Mouse (Mus musculus): ENCODE data around the gene Krtap9-5. TPM values are rescaled to one million over a fixed set of nuclear protein-coding genes. Genes with fewer than 3 reads are reported as not detected.

The Krtap9-5 gene
- not detected in 2 replicates for polyA plus RNA-seq (2014; fragmentation: Nextera tagmentation; extraction: Ambion mirVana)

DNA sequence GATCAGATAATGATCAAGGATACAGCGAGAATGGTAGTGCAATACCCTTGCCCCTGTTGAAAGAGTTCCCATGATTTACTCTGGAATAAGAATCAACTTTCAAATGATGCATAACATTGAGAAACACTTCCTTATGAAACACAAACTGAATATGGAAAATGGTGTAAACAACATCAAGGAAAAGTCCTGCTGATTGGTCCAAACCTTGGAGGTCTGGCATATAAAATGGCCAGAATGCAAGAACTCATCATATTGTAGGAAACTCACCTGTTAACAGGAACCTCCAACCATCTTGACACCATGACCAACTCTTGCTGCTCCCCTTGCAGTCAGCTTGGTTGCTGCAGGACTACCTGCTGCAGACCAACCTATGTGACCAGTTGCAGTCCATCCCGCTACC lies at the start of gene Krtap9-5:
Krtap9-5 (plus strand) TSS at position 301 of the 400 bp plus-strand sequence.
- Histone ChIP-seq H3K4me3 (ENCODE audit: low read depth, low read length) (no peak within 1 kb of the TSS), H3K4me2 (no peak within 1 kb of the TSS), H3K36me3 (ENCODE audit: insufficient read depth) (no peaks in the 10 kb centered on the region), H3K27me3 (ENCODE audit: insufficient read depth, low read length) (no peaks in the 10 kb centered on the region), H3K9ac (no peak within 1 kb of the TSS), H3K27ac (ENCODE audit: low read depth) (no peak within 1 kb of the TSS), H3K4me1 (ENCODE audit: insufficient read depth) (no peaks in the 10 kb centered on the region), H3K9me3 (ENCODE audit: low read depth, low read length) (no peaks in the 10 kb centered on the region)
- ATAC-seq (ENCODE audit: insufficient read depth) (no peak), DNase-seq (no peak)
- WGBS = 91% methylated on average over 2 of the region's 2 CpGs
- TF ChIP-seq CTCF (IDR thresholded peaks at IDR 0.05; ENCODE audit: low read depth) = no peak

DNA sequence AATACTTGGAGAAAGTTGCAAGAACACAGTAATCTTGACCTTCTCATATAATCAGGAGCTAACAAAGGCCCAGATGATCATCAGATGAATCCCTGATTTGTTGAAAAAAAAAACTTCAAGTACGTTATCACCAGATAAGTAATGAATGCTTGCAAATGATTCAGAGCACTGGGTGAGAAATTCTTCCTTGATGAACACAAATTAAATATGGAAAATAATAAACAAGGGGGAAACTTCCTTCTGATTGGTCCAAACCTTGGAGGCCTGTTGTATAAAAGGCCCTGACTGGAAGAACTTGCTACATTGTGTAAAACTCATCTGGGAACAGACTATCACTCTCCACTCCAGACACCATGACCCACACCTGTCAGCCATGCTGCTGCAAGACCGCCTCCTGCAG lies 40.7 kb upstream of the Krtap9-5 start, which contains the start of gene Krtap31-1:
Krtap31-1 (plus strand) TSS at position 301 of the 400 bp plus-strand sequence.
- Histone ChIP-seq H3K27ac (ENCODE audit: low read depth) (no peak within 1 kb of the TSS), H3K4me1 (ENCODE audit: insufficient read depth) (no peaks in the 10 kb centered on the region), H3K36me3 (ENCODE audit: insufficient read depth) (no peaks in the 10 kb centered on the region), H3K9me3 (ENCODE audit: low read depth, low read length) (no peaks in the 10 kb centered on the region), H3K4me3 (ENCODE audit: low read depth, low read length) (no peak within 1 kb of the TSS), H3K4me2 (no peak within 1 kb of the TSS), H3K9ac (no peak within 1 kb of the TSS), H3K27me3 (ENCODE audit: insufficient read depth, low read length) (no peaks in the 10 kb centered on the region)
- no peak for TF ChIP-seq CTCF (IDR thresholded peaks at IDR 0.05; ENCODE audit: low read depth)
- WGBS = 77% methylated on average over 2 of the region's 2 CpGs
- ATAC-seq (ENCODE audit: insufficient read depth) (no peak), DNase-seq (no peak)

DNA sequence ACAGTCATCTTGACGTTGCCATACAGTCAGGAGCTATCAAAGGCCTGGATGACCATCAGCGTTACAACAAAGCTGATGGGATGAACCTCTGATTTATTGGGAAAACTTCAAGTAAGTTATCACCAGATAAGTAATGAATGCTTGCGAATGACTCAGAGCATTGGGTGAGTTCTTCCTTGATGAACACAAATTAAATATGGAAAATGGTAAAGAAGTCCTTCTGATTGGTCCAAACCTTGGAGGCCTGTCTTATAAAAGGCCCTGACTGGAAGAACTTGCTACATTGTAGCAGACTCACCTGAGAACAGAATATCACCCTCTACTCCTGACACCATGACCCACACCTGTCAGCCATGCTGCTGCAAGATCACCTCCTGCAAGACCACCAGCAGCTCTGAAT lies 33.8 kb upstream of the Krtap9-5 start, which contains the start of gene Gm11565:
Gm11565 (plus strand) TSS at position 301 of the 400 bp plus-strand sequence.
- no peak within 1 kb of the TSS for H3K27ac ChIP-seq (ENCODE audit: low read depth)
- no peak within 1 kb of the TSS for H3K4me2 ChIP-seq
- no peak for DNase-seq
- H3K36me3 ChIP-seq (ENCODE audit: insufficient read depth) = no peaks in the 10 kb centered on the region
- H3K4me1 ChIP-seq (ENCODE audit: insufficient read depth) = no peaks in the 10 kb centered on the region
- H3K9me3 ChIP-seq (ENCODE audit: low read depth, low read length) = no peaks in the 10 kb centered on the region
- WGBS = 82% methylated on average over 3 of the region's 3 CpGs
- no peak within 1 kb of the TSS for H3K4me3 ChIP-seq (ENCODE audit: low read depth, low read length)
- no peak for TF ChIP-seq CTCF (IDR thresholded peaks at IDR 0.05; ENCODE audit: low read depth)
- ATAC-seq (ENCODE audit: insufficient read depth) = no peak
- H3K9ac ChIP-seq = no peak within 1 kb of the TSS
- H3K27me3 ChIP-seq (ENCODE audit: insufficient read depth, low read length) = no peaks in the 10 kb centered on the region

DNA sequence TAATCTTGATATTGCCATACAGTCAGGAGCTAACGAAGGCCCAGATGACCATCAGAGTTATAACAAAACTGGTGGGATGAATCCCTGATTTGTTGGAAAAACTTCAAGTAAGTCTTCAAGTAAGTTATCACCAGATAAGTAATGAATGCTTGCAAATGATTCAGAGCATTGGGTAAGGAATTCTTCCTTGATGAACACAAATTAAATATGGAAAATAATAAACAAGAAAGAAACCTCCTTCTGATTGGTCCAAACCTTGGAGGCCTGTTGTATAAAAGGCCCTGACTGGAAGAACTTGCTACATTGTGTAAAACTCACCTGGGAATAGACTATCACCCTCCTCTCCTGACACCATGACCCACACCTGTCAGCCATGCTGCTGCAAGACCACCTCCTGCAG lies 12.3 kb upstream of the Krtap9-5 start, which contains the start of gene Krtap31-2:
Krtap31-2 (plus strand) TSS at position 301 of the 400 bp plus-strand sequence.
- no peak for ATAC-seq (ENCODE audit: insufficient read depth)
- no peak for TF ChIP-seq CTCF (IDR thresholded peaks at IDR 0.05; ENCODE audit: low read depth)
- no peak for DNase-seq
- 79% methylated on average over 1 of the region's 1 CpGs for WGBS
- Histone ChIP-seq H3K4me3 (ENCODE audit: low read depth, low read length) (no peak within 1 kb of the TSS), H3K36me3 (ENCODE audit: insufficient read depth) (no peaks in the 10 kb centered on the region), H3K4me1 (ENCODE audit: insufficient read depth) (no peaks in the 10 kb centered on the region), H3K27me3 (ENCODE audit: insufficient read depth, low read length) (no peaks in the 10 kb centered on the region), H3K4me2 (no peak within 1 kb of the TSS), H3K9ac (no peak within 1 kb of the TSS), H3K27ac (ENCODE audit: low read depth) (no peak within 1 kb of the TSS), H3K9me3 (ENCODE audit: low read depth, low read length) (no peaks in the 10 kb centered on the region)

DNA sequence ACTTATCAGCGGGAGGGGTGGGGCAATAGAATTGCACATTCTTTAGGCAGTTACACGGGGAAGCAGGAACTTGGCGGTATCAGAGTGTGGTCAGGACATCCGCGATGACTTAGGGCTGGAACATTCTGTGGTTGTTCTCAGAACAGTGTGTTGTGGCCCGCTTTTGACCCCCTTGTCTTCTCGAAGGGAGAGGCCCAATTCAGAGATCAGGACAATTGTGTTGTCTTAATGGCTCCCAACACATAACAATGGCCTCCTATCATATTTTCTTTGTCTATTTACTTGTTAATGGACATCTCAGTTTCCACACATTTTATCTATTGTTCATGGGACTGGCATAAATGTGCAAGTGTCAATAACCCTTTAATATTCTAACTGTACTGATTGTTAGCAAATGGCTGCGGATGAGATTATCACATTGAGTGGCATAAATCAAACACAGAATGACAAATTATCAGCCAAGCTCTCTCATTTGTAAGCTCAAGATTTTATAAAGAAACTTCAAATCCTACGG lies 10.5 kb upstream of the Krtap9-5 start:
- no peak for TF ChIP-seq CTCF (IDR thresholded peaks at IDR 0.05; ENCODE audit: low read depth)

DNA sequence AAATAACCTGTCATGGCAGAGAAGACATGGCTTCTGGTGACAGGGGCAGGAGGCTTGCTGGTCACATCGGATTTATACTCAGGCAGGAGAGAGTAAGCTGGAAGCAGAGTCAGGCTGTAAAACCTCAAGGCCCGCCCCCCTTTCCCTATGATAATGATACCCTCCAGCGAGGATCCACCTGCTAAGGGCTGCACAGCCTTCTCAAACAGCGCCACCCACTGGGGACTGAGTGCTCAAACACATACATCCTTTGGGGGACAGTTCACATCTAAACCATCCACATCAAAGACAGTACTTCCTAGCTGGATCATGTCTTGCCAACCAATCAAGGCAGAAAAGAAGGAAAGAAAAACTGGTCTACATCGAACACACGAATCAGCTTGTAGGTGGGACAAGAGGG lies 15.9 kb downstream of the Krtap9-5 start:
- no peaks in the 10 kb centered on the region for H3K27me3 ChIP-seq (ENCODE audit: insufficient read depth, low read length)
- no peaks in the 10 kb centered on the region for H3K36me3 ChIP-seq (ENCODE audit: insufficient read depth)
- no peak for TF ChIP-seq CTCF (IDR thresholded peaks at IDR 0.05; ENCODE audit: low read depth)
- H3K4me2 ChIP-seq = no peak overlapping the region
- H3K4me1 ChIP-seq (ENCODE audit: insufficient read depth) = no peaks in the 10 kb centered on the region
- ATAC-seq (ENCODE audit: insufficient read depth) (no peak), DNase-seq (no peak)
- no peak overlapping the region for H3K27ac ChIP-seq (ENCODE audit: low read depth)
- no peaks in the 10 kb centered on the region for H3K9me3 ChIP-seq (ENCODE audit: low read depth, low read length)
- H3K4me3 ChIP-seq (ENCODE audit: low read depth, low read length) = no peak overlapping the region
- H3K9ac ChIP-seq = no peak overlapping the region
- 60% methylated on average over 6 of the region's 6 CpGs for WGBS

More for the DNA sequence above, 10.5 kb upstream of the Krtap9-5 start:
- no peaks in the 10 kb centered on the region for H3K27me3 ChIP-seq (ENCODE audit: insufficient read depth, low read length)
- no peak overlapping the region for H3K4me2 ChIP-seq
- H3K9me3 ChIP-seq (ENCODE audit: low read depth, low read length) = no peaks in the 10 kb centered on the region
- no peaks in the 10 kb centered on the region for H3K4me1 ChIP-seq (ENCODE audit: insufficient read depth)
- no peak overlapping the region for H3K9ac ChIP-seq
- H3K27ac ChIP-seq (ENCODE audit: low read depth) = no peak overlapping the region
- H3K36me3 ChIP-seq (ENCODE audit: insufficient read depth) = no peaks in the 10 kb centered on the region
- no peak overlapping the region for H3K4me3 ChIP-seq (ENCODE audit: low read depth, low read length)
- ATAC-seq (ENCODE audit: insufficient read depth) = no peak
- WGBS = 71% methylated on average over 9 of the region's 9 CpGs
- DNase-seq = no peak

DNA sequence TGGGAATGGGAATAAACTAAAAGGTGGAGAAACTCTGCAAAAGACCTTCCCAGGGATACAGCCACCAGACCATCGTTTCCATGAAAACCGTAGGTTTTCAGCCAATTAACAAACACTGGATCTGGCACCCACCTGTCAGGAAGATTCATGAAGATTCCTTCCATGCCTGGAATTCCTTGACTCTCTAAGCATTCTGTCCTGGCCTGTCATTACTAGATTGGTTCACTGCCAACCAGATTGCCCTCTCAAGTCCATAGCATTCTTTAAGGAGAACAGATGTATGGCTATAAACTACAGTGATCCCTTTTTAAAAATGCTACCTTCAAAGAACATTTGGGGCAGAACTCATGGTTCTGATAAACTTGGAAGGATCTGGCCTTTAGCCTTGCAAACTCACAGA lies 17.7 kb downstream of the Krtap9-5 start:
- TF ChIP-seq CTCF (IDR thresholded peaks at IDR 0.05; ENCODE audit: low read depth) = no peak
- no peak for DNase-seq
- Histone ChIP-seq H3K4me2 (no peak overlapping the region), H3K36me3 (ENCODE audit: insufficient read depth) (no peaks in the 10 kb centered on the region), H3K9ac (no peak overlapping the region), H3K27ac (ENCODE audit: low read depth) (no peak overlapping the region), H3K9me3 (ENCODE audit: low read depth, low read length) (no peaks in the 10 kb centered on the region), H3K4me3 (ENCODE audit: low read depth, low read length) (no peak overlapping the region), H3K27me3 (ENCODE audit: insufficient read depth, low read length) (no peaks in the 10 kb centered on the region), H3K4me1 (ENCODE audit: insufficient read depth) (no peaks in the 10 kb centered on the region)
- 14% methylated on average over 2 of the region's 2 CpGs for WGBS
- no peak for ATAC-seq (ENCODE audit: insufficient read depth)

All from lung, embryonic 14.5 days (tissue).